Mouse (Mus musculus) embryo, embryonic 10.5 days (tissue): ENCODE results near the gene Shmt2.

Experiments used
- DNase-seq: peaks from one replicate; pipeline ENCODE4 v3.0.0-alpha.2; 2015; ENCODE audit warnings: low spot score

Gene Shmt2

GRCm38 (mm10) chr10:127512307-127512666 is 10.0 kb downstream of the Shmt2 start:
- DNase-seq = no peak

DNA sequence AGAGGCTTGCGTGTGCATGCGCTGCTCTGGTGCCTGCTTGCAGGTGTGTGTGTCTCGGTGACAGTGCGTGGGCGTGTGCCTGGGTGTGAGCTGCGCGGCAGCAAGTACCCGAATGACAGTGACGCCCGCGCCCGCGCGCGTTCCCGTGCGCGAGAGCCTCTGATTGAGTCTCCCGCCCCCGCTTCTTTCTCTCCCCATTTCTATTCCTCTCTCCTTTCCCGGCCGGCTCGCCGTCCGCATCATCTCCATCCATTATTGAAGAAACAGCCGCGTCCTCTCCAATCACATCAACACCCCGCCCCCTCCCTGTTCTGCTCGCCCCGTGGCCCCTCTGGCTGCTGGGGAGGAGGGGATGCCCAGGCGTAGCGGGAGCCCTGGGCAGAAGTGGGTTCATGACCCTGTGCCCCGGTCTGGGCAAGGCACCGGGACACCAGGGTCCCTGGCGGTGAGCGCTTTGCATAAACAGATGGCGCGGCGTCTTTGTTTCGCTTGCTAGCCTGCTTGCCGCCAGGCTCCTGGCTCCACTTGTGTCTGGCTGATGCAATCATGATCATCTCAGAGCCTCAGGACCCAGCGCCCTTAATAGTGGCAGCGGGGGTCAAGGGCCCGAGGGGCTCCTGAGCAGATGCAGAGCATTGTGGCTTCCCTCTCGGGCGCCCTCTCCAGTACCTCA is 10.5 kb downstream of the Shmt2 start:
- peak; percentile 78 for DNase-seq

DNA sequence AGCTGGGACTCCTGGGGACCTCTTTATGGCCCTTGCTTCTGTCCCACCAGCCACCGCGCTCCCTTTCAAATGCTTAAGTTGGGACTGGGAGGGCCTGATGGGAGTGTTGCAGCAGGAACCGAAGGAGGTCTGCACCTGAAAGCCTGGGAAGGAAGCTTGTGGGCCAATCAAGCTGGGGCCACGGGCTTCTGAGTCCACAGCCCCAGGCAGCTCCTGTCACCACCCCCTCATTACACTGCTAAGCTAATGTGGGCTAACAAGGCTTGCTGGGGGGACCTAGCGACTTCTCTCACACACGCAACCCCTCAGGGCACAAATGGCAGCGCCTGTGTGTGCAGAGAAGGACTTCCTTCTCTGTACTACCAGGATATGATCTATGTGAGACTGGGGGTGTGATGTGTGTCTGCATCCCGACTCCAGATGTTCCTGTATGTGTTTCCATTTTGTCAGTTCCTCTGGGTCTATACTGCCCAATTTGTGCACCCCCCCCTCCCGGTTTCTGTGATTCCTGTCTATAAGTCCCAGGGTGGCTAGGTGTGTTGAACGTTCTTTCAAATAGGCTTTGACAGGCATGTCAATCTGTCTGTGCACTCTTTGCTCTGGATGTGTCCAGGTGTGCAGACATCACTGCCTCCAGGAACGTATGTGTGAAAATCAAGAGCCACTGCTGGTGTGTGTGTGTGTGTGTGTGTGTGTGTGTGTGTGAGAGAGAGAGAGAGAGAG is 11.2 kb downstream of the Shmt2 start:
- DNase-seq = peak; percentile 41

DNA sequence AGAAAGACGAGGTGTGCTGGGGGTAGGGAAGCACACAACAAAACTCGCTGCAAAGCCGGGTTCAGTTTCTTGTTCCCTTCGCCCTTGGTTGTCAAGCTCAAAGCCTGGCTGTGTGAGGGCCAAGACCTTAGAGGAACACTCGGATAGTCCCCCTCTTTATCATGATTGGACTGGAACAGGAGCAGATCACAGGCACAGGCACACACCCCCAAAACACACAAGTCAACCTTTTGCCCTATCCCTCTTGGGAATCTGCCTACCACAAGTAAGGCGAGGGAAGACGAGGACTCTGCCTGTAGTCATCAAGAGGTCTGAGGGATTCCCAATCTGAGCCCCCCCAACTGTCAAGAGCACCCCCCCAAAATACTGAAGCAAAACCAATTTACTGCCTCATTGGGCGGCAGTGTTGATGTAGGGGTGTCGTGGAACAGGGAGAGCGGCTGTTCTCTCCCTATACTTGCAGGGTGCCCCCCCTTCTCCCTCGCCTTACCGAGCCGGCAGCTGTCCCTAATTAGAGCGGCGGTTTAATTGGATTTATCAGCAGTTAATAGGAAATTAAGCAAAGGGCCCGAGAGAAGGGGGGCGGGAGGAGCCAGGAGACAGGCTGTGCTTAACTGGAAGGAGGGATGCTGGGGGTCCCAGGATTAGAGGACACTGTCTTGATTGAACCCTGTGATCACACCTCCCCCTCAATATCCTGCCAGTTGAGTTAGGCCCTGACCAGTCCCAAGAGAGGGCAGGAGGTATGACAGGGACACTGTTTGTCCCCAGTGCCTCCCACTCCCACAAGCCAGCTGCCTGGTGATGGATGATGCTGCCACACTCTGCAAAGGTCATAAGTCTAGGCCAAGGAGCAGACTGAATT is 12.2 kb downstream of the Shmt2 start:
- DNase-seq = peak; percentile 63

DNA sequence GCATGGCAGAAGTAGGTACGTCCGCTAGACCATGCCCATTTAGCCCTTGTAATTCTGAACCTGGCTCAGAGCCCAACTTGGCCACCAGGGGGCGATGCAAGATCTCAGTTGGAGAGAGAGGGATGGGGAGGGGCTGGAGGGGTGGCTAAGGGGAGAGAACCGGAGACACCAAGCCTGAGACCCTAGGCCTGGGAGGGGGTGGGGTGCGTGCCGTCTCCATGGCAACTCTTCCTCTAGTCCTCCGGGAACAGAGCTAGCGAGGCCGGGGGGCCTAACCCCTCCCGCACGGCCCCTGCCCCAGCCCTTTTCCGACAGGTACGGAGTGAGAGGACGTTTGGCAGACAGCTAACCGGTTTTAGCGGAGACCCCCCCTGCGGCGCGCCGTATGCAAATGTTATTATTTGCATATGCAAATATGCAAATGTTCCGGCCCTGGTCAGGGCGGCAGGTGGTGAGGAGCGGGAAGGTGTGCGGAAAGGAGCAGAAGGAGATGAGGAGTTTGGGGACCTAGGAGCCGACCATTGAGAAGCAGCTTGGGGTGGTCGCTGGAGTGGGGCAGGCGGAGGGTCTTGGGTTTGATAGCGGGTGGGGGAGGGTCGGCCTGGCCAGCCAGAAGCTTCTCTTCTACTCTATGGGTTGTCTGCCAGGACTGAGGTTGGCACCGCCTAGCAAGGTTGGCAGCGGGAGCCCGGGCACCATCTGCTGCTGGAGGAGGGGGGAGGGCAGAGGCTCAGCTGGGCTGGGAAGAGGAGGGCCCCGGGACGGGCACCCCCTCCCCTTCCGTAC is 13.0 kb downstream of the Shmt2 start:
- peak; percentile 98 for DNase-seq

GRCm38 (mm10) chr10:127508239-127508638 is 14.0 kb downstream of the Shmt2 start:
- peak; percentile 88 for DNase-seq

GRCm38 (mm10) chr10:127500894-127501893 is 21.1 kb downstream of the Shmt2 start, which contains the start of gene Stac3:
Stac3 (plus strand) TSS chr10:127501686.
- DNase-seq = no peak

- DNase-seq = no peak
Measured at GRCm38 (mm10) chr10:127500042-127500441, 22.2 kb downstream of the Shmt2 start.

DNA sequence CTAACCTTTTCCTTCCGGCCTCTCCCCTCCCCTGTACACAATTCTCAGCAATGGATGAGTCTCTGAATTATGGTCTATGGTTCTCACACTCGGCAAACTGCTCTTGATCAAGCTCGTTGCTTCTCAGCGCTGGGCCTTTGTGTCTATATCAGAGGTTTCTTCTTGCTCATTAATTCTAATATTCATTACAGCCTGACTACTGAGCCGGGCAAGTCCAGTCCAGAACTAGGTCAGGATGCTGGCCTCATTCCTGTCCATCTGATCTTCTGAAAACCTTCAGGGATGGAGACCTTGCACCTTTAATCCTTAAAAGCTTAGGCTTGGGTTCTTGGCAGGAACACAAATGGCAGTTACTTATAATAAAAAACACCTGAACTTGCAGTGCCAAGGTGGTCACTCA is 22.7 kb downstream of the Shmt2 start:
- DNase-seq = no peak

DNA sequence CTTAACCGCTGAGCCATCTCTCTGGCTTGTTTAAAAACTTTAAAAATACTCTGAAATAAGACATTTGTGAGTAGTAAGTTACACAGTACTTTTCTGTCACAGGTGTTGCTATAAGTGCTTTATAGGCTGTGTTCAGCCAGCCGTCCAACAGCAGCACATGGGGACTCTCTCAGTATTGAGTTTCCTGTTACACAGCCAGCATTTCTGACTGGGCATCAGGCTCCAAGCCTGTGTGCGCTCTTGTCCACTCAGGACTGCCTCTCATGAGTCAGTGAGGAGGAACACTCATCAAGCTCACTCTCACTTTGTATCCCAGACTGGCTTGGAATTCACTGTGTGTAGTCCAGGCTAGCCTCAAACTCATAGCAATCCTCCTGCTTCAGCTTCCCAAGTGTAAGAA is 26.1 kb downstream of the Shmt2 start:
- DNase-seq = no peak

DNA sequence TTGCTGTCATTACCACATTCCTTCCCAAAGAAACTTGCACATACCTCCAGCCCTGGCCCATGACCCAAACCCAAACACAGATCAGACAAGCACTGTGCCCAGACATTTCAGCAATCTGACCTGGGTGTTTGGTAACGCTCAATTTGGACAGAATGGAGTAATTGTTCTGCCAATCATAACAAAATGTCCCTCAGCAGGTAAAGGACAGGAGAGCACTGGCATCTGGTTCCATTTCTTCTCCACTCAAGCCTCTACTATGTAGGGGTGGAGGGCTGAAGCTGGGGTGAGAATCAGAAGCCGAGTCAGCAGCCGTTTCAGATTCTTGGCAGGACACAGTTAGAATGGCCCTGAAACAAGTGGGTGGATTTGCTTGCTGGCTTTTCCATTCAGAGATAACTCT is 30.1 kb downstream of the Shmt2 start:
- DNase-seq = no peak

DNA sequence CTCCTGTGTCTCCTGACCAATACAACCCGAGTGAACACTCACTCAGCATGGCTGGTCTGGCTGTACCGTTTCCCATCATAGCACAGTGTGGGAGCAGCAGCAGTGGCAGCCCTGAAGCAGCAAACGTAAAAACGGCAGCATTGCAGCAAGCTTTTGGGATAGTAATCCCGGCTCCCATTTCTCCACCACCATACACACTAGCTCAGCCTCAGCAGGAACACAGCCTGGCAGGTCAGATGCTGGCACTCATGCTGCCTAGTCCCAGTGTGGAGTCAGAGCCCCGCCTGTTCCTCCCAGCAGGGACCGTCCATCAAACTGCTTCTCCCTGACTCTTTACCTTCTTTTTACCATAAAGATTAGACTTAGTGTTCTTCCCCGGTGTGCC is 31.1 kb downstream of the Shmt2 start:
- no peak for DNase-seq

DNA sequence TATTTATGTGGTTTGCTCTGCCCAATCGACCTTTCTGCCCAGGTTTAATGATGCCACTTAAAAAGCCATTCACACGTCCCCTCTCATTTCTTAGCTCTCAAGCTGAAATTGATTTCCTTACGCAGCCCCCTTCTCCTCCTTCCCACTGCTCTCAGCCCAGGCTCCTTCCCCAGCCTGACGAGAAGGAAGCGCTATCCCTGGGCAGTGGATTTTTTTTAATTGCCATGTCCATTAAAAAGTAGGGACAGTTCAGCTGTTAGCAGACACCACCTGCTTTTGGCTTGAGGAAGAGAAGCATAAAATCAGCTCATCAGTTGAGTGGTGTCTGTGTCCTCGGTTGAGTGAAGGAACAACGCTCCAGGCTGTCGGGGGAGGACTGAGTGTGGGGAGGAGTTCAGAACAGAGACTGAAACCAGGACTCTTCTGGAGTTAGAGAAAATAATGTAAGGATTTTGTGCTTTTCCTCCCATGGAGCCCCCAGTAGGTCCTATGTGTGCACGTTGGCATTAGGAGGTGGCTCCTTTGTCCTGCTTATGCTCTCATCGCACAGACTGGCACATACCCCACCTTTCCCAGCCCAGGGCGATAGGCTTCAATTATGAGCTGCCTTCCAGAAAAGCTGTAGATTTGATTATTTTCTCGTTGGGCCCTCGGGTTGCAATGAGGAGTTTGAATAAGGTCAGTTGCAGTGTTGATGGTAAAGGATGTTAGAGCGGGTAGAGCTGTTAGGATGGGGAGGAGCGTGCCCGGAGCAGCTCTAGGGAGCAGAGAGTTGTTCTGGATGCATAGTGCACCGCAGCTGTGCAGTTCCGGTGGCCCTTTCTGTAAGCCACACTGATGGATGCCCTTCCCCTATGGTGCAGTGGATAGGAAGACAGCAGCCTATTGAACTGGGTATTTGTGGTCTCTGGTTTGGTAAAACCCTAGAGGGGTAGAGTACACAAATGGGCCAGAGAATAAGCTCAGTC is 31.8 kb downstream of the Shmt2 start:
- no peak for DNase-seq

GRCm38 (mm10) chr10:127488856-127489255 is 33.4 kb downstream of the Shmt2 start:
- no peak for DNase-seq

DNA sequence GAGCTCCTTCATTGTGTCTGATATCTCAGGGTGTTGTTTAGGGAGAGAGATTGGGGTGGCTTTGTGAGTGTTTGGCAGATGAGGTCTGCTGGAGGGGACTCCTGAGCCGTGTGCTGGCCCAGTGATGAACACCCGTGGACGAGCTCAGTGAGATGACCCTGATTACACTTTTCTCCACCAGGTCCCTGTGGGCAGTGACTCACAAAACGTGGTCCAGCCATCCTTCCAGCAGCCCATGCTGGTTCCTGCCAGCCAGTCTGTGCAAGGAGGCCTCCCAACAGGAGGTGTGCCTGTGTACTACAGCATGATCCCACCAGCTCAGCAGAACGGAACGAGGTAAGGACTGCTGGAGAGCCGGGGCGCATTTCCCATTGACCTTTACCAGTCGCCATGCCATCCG is 37.0 kb downstream of the Shmt2 start:
- DNase-seq = no peak

- DNase-seq = no peak
Measured at GRCm38 (mm10) chr10:127480833-127481813, 41.1 kb downstream of the Shmt2 start.

GRCm38 (mm10) chr10:127479131-127479530 is 43.1 kb downstream of the Shmt2 start:
- peak; percentile 60 for DNase-seq

- DNase-seq = no peak
Measured at GRCm38 (mm10) chr10:127477301-127477700, 44.9 kb downstream of the Shmt2 start.
